Mouse (Mus musculus): ENCODE data around the gene Lias. TPM values are rescaled to one million over a fixed set of nuclear protein-coding genes. Genes with fewer than 3 reads are reported as not detected.

Lias gene
- polyA plus RNA-seq, 1 experiment from 2014 or later: 55.6 TPM

DNA sequence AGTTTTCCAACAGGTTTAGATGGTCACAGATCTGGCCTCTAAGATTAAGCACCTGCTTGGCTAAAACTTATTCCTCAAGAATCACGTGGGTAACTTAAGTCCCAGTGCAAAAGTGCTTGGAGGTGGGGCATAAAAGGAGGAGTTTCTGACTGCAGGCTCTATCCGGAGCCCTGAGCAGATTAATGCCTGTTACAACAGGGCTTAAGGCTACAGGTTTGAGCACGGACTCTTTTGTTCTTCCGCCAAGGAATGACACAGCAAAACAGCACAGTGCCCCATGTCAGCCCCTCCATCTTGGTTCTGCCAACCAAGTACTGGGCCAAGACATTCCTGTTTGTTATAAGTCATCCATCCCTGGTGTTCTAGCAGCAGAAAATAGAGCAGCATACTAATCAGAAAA lies 37.0 kb downstream of the Lias start:
- H3K4me1 ChIP-seq (replicated peaks): peaks cover 12% of the 10 kb centered on the region
- no peak overlapping the region for H3K4me3 ChIP-seq
- 57% methylated on average over 4 of the region's 4 CpGs for WGBS
- no peak overlapping the region for H3K27ac ChIP-seq (ENCODE audit: poor library complexity, severe bottlenecking)
- H3K27me3 ChIP-seq (replicated peaks): no peaks in the 10 kb centered on the region
- peaks cover 45% of the 10 kb centered on the region for H3K36me3 ChIP-seq
- H3K9ac ChIP-seq: no peak overlapping the region
- no peak for ATAC-seq (ENCODE audit: insufficient number of reproducible peaks, low FRiP score)
- H3K4me2 ChIP-seq: no peak overlapping the region
- H3K9me3 ChIP-seq (replicated peaks): no peaks in the 10 kb centered on the region

- H3K9me3 ChIP-seq (replicated peaks): no peaks in the 10 kb centered on the region
- no peak for ATAC-seq (ENCODE audit: insufficient number of reproducible peaks, low FRiP score)
- H3K9ac ChIP-seq: no peak overlapping the region
- no peaks in the 10 kb centered on the region for H3K27me3 ChIP-seq (replicated peaks)
- no peak overlapping the region for H3K4me2 ChIP-seq
- 85% methylated on average over 5 of the region's 5 CpGs for WGBS
- no peak overlapping the region for H3K4me3 ChIP-seq
- H3K27ac ChIP-seq (ENCODE audit: poor library complexity, severe bottlenecking): no peak overlapping the region
- H3K36me3 ChIP-seq: peaks cover 35% of the 10 kb centered on the region
- H3K4me1 ChIP-seq (replicated peaks): peaks cover 21% of the 10 kb centered on the region
These were observed 38.1 kb downstream of the Lias start for GRCm38 (mm10) chr5:65429441-65429840.

- WGBS: 5% methylated on average over 15 of the region's 15 CpGs
- Histone ChIP-seq H3K9ac (peak overlapping the region; percentile 92), H3K4me1 (replicated peaks) (peaks cover 43% of the 10 kb centered on the region), H3K4me3 (peak overlapping the region; percentile 94), H3K4me2 (peak overlapping the region; percentile 92), H3K36me3 (0 out of 2 replicates have a peak, but pooled peaks cover 9% of the 10 kb centered on the region), H3K27ac (ENCODE audit: poor library complexity, severe bottlenecking) (peak overlapping the region; percentile 88), H3K27me3 (replicated peaks) (no peaks in the 10 kb centered on the region), H3K9me3 (replicated peaks) (no peaks in the 10 kb centered on the region)
- ATAC-seq (ENCODE audit: insufficient number of reproducible peaks, low FRiP score): no peak
These were observed 43.4 kb downstream of the Lias start for GRCm38 (mm10) chr5:65434471-65435362.

- Histone ChIP-seq H3K36me3 (0 out of 2 replicates have a peak, but pooled peaks cover 7% of the 10 kb centered on the region), H3K9ac (peak overlapping the region; percentile 92), H3K27me3 (replicated peaks) (no peaks in the 10 kb centered on the region), H3K4me1 (replicated peaks) (peaks cover 44% of the 10 kb centered on the region), H3K4me2 (peak overlapping the region; percentile 92), H3K9me3 (replicated peaks) (no peaks in the 10 kb centered on the region), H3K27ac (ENCODE audit: poor library complexity, severe bottlenecking) (peak overlapping the region; percentile 88), H3K4me3 (peak overlapping the region; percentile 94)
- under 1% methylated on average over 44 of the region's 47 CpGs for WGBS
- no peak for ATAC-seq (ENCODE audit: insufficient number of reproducible peaks, low FRiP score)
These were observed 44.1 kb downstream of the Lias start for GRCm38 (mm10) chr5:65435363-65435805.

- H3K9ac ChIP-seq: peak within 1 kb of the TSS; percentile 92
- H3K9me3 ChIP-seq (replicated peaks): no peaks in the 10 kb centered on the region
- ATAC-seq (ENCODE audit: insufficient number of reproducible peaks, low FRiP score): peak; percentile 98
- under 1% methylated on average over 50 of the region's 51 CpGs for WGBS
- no peaks in the 10 kb centered on the region for H3K27me3 ChIP-seq (replicated peaks)
- H3K4me2 ChIP-seq: peak within 1 kb of the TSS; percentile 92
- 0 out of 2 replicates have a peak, but pooled peaks cover 3% of the 10 kb centered on the region for H3K36me3 ChIP-seq
- peak within 1 kb of the TSS; percentile 94 for H3K4me3 ChIP-seq
- peaks cover 46% of the 10 kb centered on the region for H3K4me1 ChIP-seq (replicated peaks)
- peak within 1 kb of the TSS; percentile 96 for H3K27ac ChIP-seq (ENCODE audit: poor library complexity, severe bottlenecking)
These were observed 44.7 kb downstream of the Lias start, which contains the start of gene Ugdh for GRCm38 (mm10) chr5:65435806-65436561. TSS of gene Ugdh (minus strand) at chr5:65435949.

GRCm38 (mm10) chr5:65438041-65438440 lies 46.7 kb downstream of the Lias start:
- Histone ChIP-seq H3K9me3 (replicated peaks) (no peaks in the 10 kb centered on the region), H3K27ac (ENCODE audit: poor library complexity, severe bottlenecking) (no peak overlapping the region), H3K4me2 (no peak overlapping the region), H3K9ac (no peak overlapping the region), H3K36me3 (peaks cover 6% of the 10 kb centered on the region; the same call in 1 of the 2 replicates), H3K4me1 (replicated peaks) (peaks cover 45% of the 10 kb centered on the region), H3K27me3 (replicated peaks) (no peaks in the 10 kb centered on the region), H3K4me3 (no peak overlapping the region)
- ATAC-seq (ENCODE audit: insufficient number of reproducible peaks, low FRiP score): no peak

DNA sequence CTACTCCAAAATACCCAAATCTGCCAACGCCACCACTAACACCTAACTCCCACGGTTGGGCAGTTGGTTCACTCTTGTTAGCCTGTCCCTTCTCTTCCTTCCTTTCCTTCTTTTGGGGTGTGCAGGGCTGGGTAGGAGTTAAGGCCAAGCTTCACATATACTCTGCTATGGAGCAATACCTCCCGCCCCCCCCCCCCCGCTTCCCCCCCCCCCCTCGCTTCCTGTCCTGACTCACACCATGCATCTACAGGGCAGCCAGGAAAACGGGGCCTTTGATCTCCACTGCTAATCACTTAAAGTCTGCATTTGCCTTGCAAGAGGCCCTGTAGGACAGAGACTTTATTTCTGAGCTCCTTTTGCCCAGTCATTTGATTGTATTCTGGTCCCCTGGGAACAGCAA lies 53.7 kb downstream of the Lias start:
- H3K27me3 ChIP-seq (replicated peaks): no peaks in the 10 kb centered on the region
- H3K27ac ChIP-seq (ENCODE audit: poor library complexity, severe bottlenecking): peak overlapping the region; percentile 15; the same call in 1 of the 2 replicates
- no peak overlapping the region for H3K4me2 ChIP-seq
- WGBS: 28% methylated on average over 3 of the region's 6 CpGs
- H3K9me3 ChIP-seq (replicated peaks): no peaks in the 10 kb centered on the region
- H3K9ac ChIP-seq: no peak overlapping the region
- ATAC-seq (ENCODE audit: insufficient number of reproducible peaks, low FRiP score): peak; percentile 48; the same call in 1 of the 2 replicates
- H3K36me3 ChIP-seq: peaks cover 26% of the 10 kb centered on the region
- no peak overlapping the region for H3K4me3 ChIP-seq
- peaks cover 26% of the 10 kb centered on the region for H3K4me1 ChIP-seq (replicated peaks)

- no peak for ATAC-seq (ENCODE audit: insufficient number of reproducible peaks, low FRiP score)
- no peaks in the 10 kb centered on the region for H3K9me3 ChIP-seq (replicated peaks)
- whole genome bisulfite sequencing: 80% methylated on average over 2 of the region's 2 CpGs
- peaks cover 23% of the 10 kb centered on the region for H3K4me1 ChIP-seq (replicated peaks)
- no peak overlapping the region for H3K4me3 ChIP-seq
- no peak overlapping the region for H3K9ac ChIP-seq
- H3K27ac ChIP-seq (ENCODE audit: poor library complexity, severe bottlenecking): no peak overlapping the region
- H3K36me3 ChIP-seq: peaks cover 37% of the 10 kb centered on the region
- H3K4me2 ChIP-seq: no peak overlapping the region
- H3K27me3 ChIP-seq (replicated peaks): no peaks in the 10 kb centered on the region
These were observed 55.5 kb downstream of the Lias start for GRCm38 (mm10) chr5:65446756-65447155.

GRCm38 (mm10) chr5:65447826-65448225 lies 56.5 kb downstream of the Lias start:
- no peaks in the 10 kb centered on the region for H3K27me3 ChIP-seq (replicated peaks)

GRCm38 (mm10) chr5:65448941-65449340 lies 57.6 kb downstream of the Lias start:
- H3K27ac ChIP-seq (ENCODE audit: poor library complexity, severe bottlenecking): no peak overlapping the region
- H3K36me3 ChIP-seq: peaks cover 38% of the 10 kb centered on the region
- H3K9ac ChIP-seq: no peak overlapping the region
- peaks cover 14% of the 10 kb centered on the region for H3K4me1 ChIP-seq (replicated peaks)
- H3K4me3 ChIP-seq: no peak overlapping the region
- no peak for ATAC-seq (ENCODE audit: insufficient number of reproducible peaks, low FRiP score)
- WGBS: 67% methylated on average over 4 of the region's 4 CpGs
- no peaks in the 10 kb centered on the region for H3K27me3 ChIP-seq (replicated peaks)
- no peak overlapping the region for H3K4me2 ChIP-seq
- no peaks in the 10 kb centered on the region for H3K9me3 ChIP-seq (replicated peaks)

More at GRCm38 (mm10) chr5:65447826-65448225, 56.5 kb downstream of the Lias start:
- WGBS: 78% methylated on average over 2 of the region's 2 CpGs
- no peak overlapping the region for H3K4me3 ChIP-seq
- no peaks in the 10 kb centered on the region for H3K9me3 ChIP-seq (replicated peaks)
- H3K4me1 ChIP-seq (replicated peaks): peaks cover 22% of the 10 kb centered on the region
- no peak overlapping the region for H3K4me2 ChIP-seq
- no peak overlapping the region for H3K9ac ChIP-seq
- no peak overlapping the region for H3K27ac ChIP-seq (ENCODE audit: poor library complexity, severe bottlenecking)
- peaks cover 38% of the 10 kb centered on the region for H3K36me3 ChIP-seq
- ATAC-seq (ENCODE audit: insufficient number of reproducible peaks, low FRiP score): no peak

DNA sequence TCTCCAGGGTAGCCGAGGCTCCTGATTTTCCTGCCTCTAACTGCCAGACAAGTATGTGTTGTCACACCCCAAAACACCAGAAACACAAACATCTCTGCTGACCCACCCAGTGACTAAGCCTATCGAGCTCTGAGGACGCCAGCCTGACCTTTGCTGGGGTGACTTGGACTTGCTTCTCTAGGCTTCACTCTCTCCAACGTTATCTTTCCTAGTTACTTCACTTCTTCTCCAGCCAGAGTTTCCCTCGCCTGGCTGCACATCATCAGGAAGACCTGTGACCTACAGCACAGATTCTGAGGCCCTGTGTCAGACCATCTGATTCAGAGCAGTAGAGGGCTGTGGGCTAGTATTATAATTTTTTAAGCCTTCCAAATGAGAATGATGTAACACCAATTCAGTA lies 63.5 kb downstream of the Lias start:
- no peaks in the 10 kb centered on the region for H3K27me3 ChIP-seq (replicated peaks)
- peaks cover 20% of the 10 kb centered on the region for H3K36me3 ChIP-seq
- H3K27ac ChIP-seq (ENCODE audit: poor library complexity, severe bottlenecking): peak overlapping the region; percentile 60
- no peaks in the 10 kb centered on the region for H3K9me3 ChIP-seq (replicated peaks)
- peaks cover 55% of the 10 kb centered on the region for H3K4me1 ChIP-seq (replicated peaks)
- whole genome bisulfite sequencing: 12% methylated on average over 5 of the region's 5 CpGs
- no peak for ATAC-seq (ENCODE audit: insufficient number of reproducible peaks, low FRiP score)
- H3K4me3 ChIP-seq: no peak overlapping the region
- H3K4me2 ChIP-seq: no peak overlapping the region
- H3K9ac ChIP-seq: no peak overlapping the region

Measured in heart, embryonic 12.5 days (tissue).